Mouse (Mus musculus) CH12.LX (cell line): ENCODE results near the gene Mapkapk2.

Experiments used
- CHD2 ChIP-seq: IDR thresholded peaks from 2 replicates; pipeline ENCODE4 v1.6.1; 2011; ENCODE audit warnings: low read length, improper control_type of control experiment
- CTCF ChIP-seq, 2 experiments: IDR thresholded peaks in 1 of 2; conservative IDR thresholded peaks in 1 of 2; 2 replicates each; pipeline ENCODE4 v1.5.1; 2011 to 2012; ENCODE audit warnings: low read depth in 2 of 2, low read length in 2 of 2, improper control_type of control experiment in 1 of 2, inconsistent platforms in 1 of 2, mild to moderate bottlenecking in 1 of 2, moderate library complexity in 1 of 2
- MXI1 ChIP-seq: IDR thresholded peaks from 2 replicates; pipeline ENCODE4 v1.6.1; 2011; ENCODE audit warnings: mild to moderate bottlenecking, low read depth, low read length, improper control_type of control experiment
- NELFE ChIP-seq: IDR thresholded peaks from 2 replicates; pipeline ENCODE4 v1.6.1; 2011; ENCODE audit warnings: low read depth, low read length, improper control_type of control experiment
- POLR2A ChIP-seq: IDR thresholded peaks from 2 replicates; pipeline ENCODE4 v1.6.1; 2011; ENCODE audit warnings: low read depth, mild to moderate bottlenecking, improper control_type of control experiment, low read length
- TCF12 ChIP-seq: IDR thresholded peaks from 2 replicates; pipeline ENCODE4 v1.6.1; 2014; ENCODE audit warnings: low read depth, mild to moderate bottlenecking, inconsistent platforms, low read length, improper control_type of control experiment
- USF1 ChIP-seq: IDR thresholded peaks from 2 replicates; pipeline ENCODE4 v1.6.1; 2014; ENCODE audit warnings: low read depth, mild to moderate bottlenecking, inconsistent platforms, low read length, improper control_type of control experiment
- ZC3H11A ChIP-seq: IDR thresholded peaks from 2 replicates; pipeline ENCODE4 v1.6.1; 2012; ENCODE audit warnings: low read depth, mild to moderate bottlenecking, inconsistent platforms, low read length, improper control_type of control experiment
- ZKSCAN1 ChIP-seq: IDR thresholded peaks from 2 replicates; pipeline ENCODE4 v1.6.1; 2012; ENCODE audit warnings: low read depth, inconsistent platforms, low read length, improper control_type of control experiment, borderline replicate concordance

DNA sequence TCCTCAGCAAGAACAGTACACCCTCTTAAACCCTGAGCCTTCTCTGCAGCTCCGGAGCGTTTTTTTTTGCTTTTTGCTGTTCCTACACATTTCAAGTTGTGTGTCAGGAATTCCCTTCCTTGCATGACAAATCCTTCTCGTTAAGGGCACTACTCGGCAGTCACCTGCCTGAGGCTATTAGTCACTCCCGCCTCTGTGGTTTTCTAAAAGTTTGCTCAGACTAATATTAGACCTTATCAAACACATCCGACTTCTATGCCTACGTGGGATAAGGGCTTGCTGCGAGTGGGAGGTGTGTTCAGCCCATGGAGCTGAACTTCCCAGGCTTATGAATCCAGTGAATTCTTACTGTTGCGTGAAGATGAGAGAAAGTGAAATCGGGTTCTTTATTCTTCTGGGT is 20.9 kb upstream of the Mapkapk2 start:
- TF ChIP-seq TCF12 (no peak), POLR2A (no peak), ZKSCAN1 (no peak), CTCF (conservative IDR thresholded peaks at IDR 0.05 in 1 of 2, IDR thresholded peaks at IDR 0.05 in 1 of 2; ENCODE audit: low read depth in 2 of 2, low read length in 2 of 2) (no peak; a peak in 1 of 4 replicates), ZC3H11A (no peak), NELFE (no peak), CHD2 (no peak), USF1 (no peak), MXI1 (no peak)
